Mouse (Mus musculus) heart, embryonic 13.5 days (tissue): ENCODE results near the gene Rnf152. TPM values are rescaled to one million over a fixed set of nuclear protein-coding genes. Genes with fewer than 3 reads are reported as not detected.

Experiments
- ATAC-seq: fragments of 200-750 bp; cut with Nextera tagmentation; 2 replicates; pipeline ENCODE4 v1.8.0; 2017; ENCODE audit warnings: moderate TSS enrichment; ENCODE audit not compliant: insufficient number of reproducible peaks, low FRiP score, low TSS enrichment; ENCODE audit errors: extremely low read depth
- H3K27ac ChIP-seq: fragments of 300-500 bp; sonication (generic); replicated peaks from 2 replicates; pipeline ENCODE4 v1.5.1; 2015; ENCODE audit warnings: moderate library complexity, mild to moderate bottlenecking, inconsistent platforms
- H3K27me3 ChIP-seq: fragments of 300-500 bp; sonication (generic); replicated peaks from 2 replicates; pipeline ENCODE4 v1.6.1; 2015; ENCODE audit warnings: mild to moderate bottlenecking, inconsistent platforms
- H3K36me3 ChIP-seq: fragments of 300-500 bp; sonication (generic); 2 replicates; pipeline ENCODE4 v1.6.1; 2015; ENCODE audit warnings: mild to moderate bottlenecking, inconsistent platforms
- H3K4me1 ChIP-seq: fragments of 300-500 bp; sonication (generic); 2 replicates; pipeline ENCODE4 v1.6.1; 2015; ENCODE audit warnings: inconsistent platforms
- H3K4me2 ChIP-seq: fragments of 300-500 bp; sonication (generic); 2 replicates; pipeline ENCODE4 v1.6.1; 2015; ENCODE audit warnings: inconsistent platforms, mild to moderate bottlenecking, moderate library complexity
- H3K4me3 ChIP-seq: fragments of 300-500 bp; sonication (generic); 2 replicates; pipeline ENCODE4 v1.5.1; 2015; ENCODE audit warnings: moderate library complexity, mild to moderate bottlenecking, inconsistent platforms
- H3K9ac ChIP-seq: fragments of 300-500 bp; sonication (generic); 2 replicates; pipeline ENCODE4 v1.6.1; 2015; ENCODE audit warnings: inconsistent platforms, mild to moderate bottlenecking, moderate library complexity
- H3K9me3 ChIP-seq: fragments of 300-500 bp; sonication (generic); 2 replicates; pipeline ENCODE4 v1.6.1; 2016; ENCODE audit warnings: inconsistent platforms
- WGBS: fragments of 180-500 bp; shearing (Covaris S2); methylation state at CpG from one replicate; pipeline ENCODE4 v1.1.7; 2015; ENCODE audit warnings: mixed read lengths; 5-methylcytosine and 5-hydroxymethylcytosine counted together
- polyA plus RNA-seq: library from polyadenylated mRNA; unstranded; fragments of >200 nt; fragmentation: Nextera tagmentation; extraction: Ambion mirVana; gene quantifications from 2 replicates; pipeline ENCODE4 v1.2.1, GENCODE M21; 2015

Rnf152 gene
- polyA plus RNA-seq = 0.13 and 0.15 TPM in 2 replicates

GRCm38 (mm10) chr1:105356291-105357011, at the start of gene Rnf152:
Gene Rnf152 (minus strand): TSS chr1:105356710.
- peak; percentile 61; the same call in 1 of the 2 replicates for ATAC-seq
- Histone ChIP-seq H3K4me2 (peak within 1 kb of the TSS; percentile 96), H3K4me1 (peaks cover 7% of the 10 kb centered on the region; the same call in 1 of the 2 replicates), H3K9ac (peak within 1 kb of the TSS; percentile 77), H3K36me3 (no peaks in the 10 kb centered on the region), H3K27ac (no peak within 1 kb of the TSS), H3K9me3 (no peaks in the 10 kb centered on the region), H3K27me3 (peaks cover 30% of the 10 kb centered on the region), H3K4me3 (peak within 1 kb of the TSS; percentile 82)
- under 1% methylated on average over 51 of the region's 58 CpGs for WGBS

GRCm38 (mm10) chr1:105402853-105403252, 46.3 kb upstream of the Rnf152 start:
- Histone ChIP-seq H3K9me3 (no peaks in the 10 kb centered on the region), H3K4me3 (no peak overlapping the region), H3K4me1 (peaks cover 8% of the 10 kb centered on the region), H3K36me3 (no peaks in the 10 kb centered on the region), H3K27ac (no peak overlapping the region), H3K27me3 (no peaks in the 10 kb centered on the region), H3K4me2 (no peak overlapping the region), H3K9ac (no peak overlapping the region)
- no peak for ATAC-seq
- 52% methylated on average over 1 of the region's 1 CpGs for WGBS

GRCm38 (mm10) chr1:105384141-105384937, 27.8 kb upstream of the Rnf152 start:
- Histone ChIP-seq H3K4me1 (no peaks in the 10 kb centered on the region), H3K36me3 (no peaks in the 10 kb centered on the region), H3K27ac (no peak overlapping the region), H3K4me2 (no peak overlapping the region), H3K27me3 (no peaks in the 10 kb centered on the region), H3K9ac (no peak overlapping the region), H3K9me3 (no peaks in the 10 kb centered on the region), H3K4me3 (no peak overlapping the region)
- WGBS = 66% methylated on average over 4 of the region's 4 CpGs
- ATAC-seq = no peak

GRCm38 (mm10) chr1:105377546-105377945, 21.0 kb upstream of the Rnf152 start:
- Histone ChIP-seq H3K9ac (no peak overlapping the region), H3K27ac (no peak overlapping the region), H3K4me2 (no peak overlapping the region), H3K4me1 (no peaks in the 10 kb centered on the region), H3K36me3 (no peaks in the 10 kb centered on the region), H3K27me3 (no peaks in the 10 kb centered on the region), H3K4me3 (no peak overlapping the region), H3K9me3 (no peaks in the 10 kb centered on the region)
- ATAC-seq = no peak

GRCm38 (mm10) chr1:105374618-105375017, 18.1 kb upstream of the Rnf152 start:
- H3K9me3 ChIP-seq = no peaks in the 10 kb centered on the region
- 82% methylated on average over 4 of the region's 4 CpGs for WGBS
- H3K4me3 ChIP-seq = no peak overlapping the region
- H3K4me1 ChIP-seq = no peaks in the 10 kb centered on the region
- ATAC-seq = no peak
- H3K27me3 ChIP-seq = no peaks in the 10 kb centered on the region
- no peak overlapping the region for H3K9ac ChIP-seq
- no peak overlapping the region for H3K27ac ChIP-seq
- no peak overlapping the region for H3K4me2 ChIP-seq
- H3K36me3 ChIP-seq = no peaks in the 10 kb centered on the region

- no peak overlapping the region for H3K4me2 ChIP-seq
- H3K27ac ChIP-seq = no peak overlapping the region
- H3K36me3 ChIP-seq = no peaks in the 10 kb centered on the region
- H3K4me1 ChIP-seq = no peaks in the 10 kb centered on the region
- ATAC-seq = no peak
- no peak overlapping the region for H3K4me3 ChIP-seq
- peaks cover 13% of the 10 kb centered on the region for H3K27me3 ChIP-seq
- H3K9ac ChIP-seq = no peak overlapping the region
- no peaks in the 10 kb centered on the region for H3K9me3 ChIP-seq
These were observed 6.2 kb upstream of the Rnf152 start for GRCm38 (mm10) chr1:105362701-105363100.

- Histone ChIP-seq H3K36me3 (no peaks in the 10 kb centered on the region), H3K27ac (no peak overlapping the region), H3K27me3 (peaks cover 26% of the 10 kb centered on the region), H3K4me2 (no peak overlapping the region), H3K9ac (no peak overlapping the region), H3K4me3 (no peak overlapping the region), H3K4me1 (peaks cover 7% of the 10 kb centered on the region; the same call in 1 of the 2 replicates), H3K9me3 (no peaks in the 10 kb centered on the region)
- 75% methylated on average over 4 of the region's 4 CpGs for WGBS
- ATAC-seq = no peak
These were observed 2.4 kb upstream of the Rnf152 start for GRCm38 (mm10) chr1:105358896-105359295.

- no peaks in the 10 kb centered on the region for H3K36me3 ChIP-seq
- H3K4me3 ChIP-seq = peak overlapping the region; percentile 82
- H3K27me3 ChIP-seq = peaks cover 30% of the 10 kb centered on the region
- ATAC-seq = peak; percentile 20; the same call in 1 of the 2 replicates
- H3K9me3 ChIP-seq = no peaks in the 10 kb centered on the region
- peak overlapping the region; percentile 77 for H3K9ac ChIP-seq
- peak overlapping the region; percentile 96 for H3K4me2 ChIP-seq
- under 1% methylated on average over 20 of the region's 23 CpGs for WGBS
- H3K27ac ChIP-seq = no peak overlapping the region
- peaks cover 7% of the 10 kb centered on the region; the same call in 1 of the 2 replicates for H3K4me1 ChIP-seq
These were observed 610 bp downstream of the Rnf152 start for GRCm38 (mm10) chr1:105355910-105356290.

GRCm38 (mm10) chr1:105354901-105355891, 1.3 kb downstream of the Rnf152 start:
- Histone ChIP-seq H3K36me3 (no peaks in the 10 kb centered on the region), H3K4me2 (peak overlapping the region; percentile 96), H3K4me1 (peaks cover 7% of the 10 kb centered on the region; the same call in 1 of the 2 replicates), H3K27me3 (peaks cover 27% of the 10 kb centered on the region), H3K9me3 (no peaks in the 10 kb centered on the region), H3K4me3 (peak overlapping the region; percentile 82), H3K27ac (no peak overlapping the region), H3K9ac (peak overlapping the region; percentile 77)
- no peak for ATAC-seq
- WGBS = 4% methylated on average over 30 of the region's 30 CpGs

- Histone ChIP-seq H3K4me2 (no peak overlapping the region), H3K9ac (no peak overlapping the region), H3K27ac (no peak overlapping the region), H3K4me1 (peaks cover 7% of the 10 kb centered on the region; the same call in 1 of the 2 replicates), H3K36me3 (no peaks in the 10 kb centered on the region), H3K9me3 (no peaks in the 10 kb centered on the region), H3K27me3 (peaks cover 10% of the 10 kb centered on the region; the same call in 1 of the 2 replicates), H3K4me3 (no peak overlapping the region)
- 86% methylated on average over 4 of the region's 4 CpGs for WGBS
- ATAC-seq = no peak
These were observed 4.7 kb downstream of the Rnf152 start for GRCm38 (mm10) chr1:105351806-105352205.

GRCm38 (mm10) chr1:105342305-105342704, 14.2 kb downstream of the Rnf152 start:
- Histone ChIP-seq H3K4me1 (0 out of 2 replicates have a peak, but pooled peaks cover 4% of the 10 kb centered on the region), H3K9ac (no peak overlapping the region), H3K27ac (no peak overlapping the region), H3K36me3 (no peaks in the 10 kb centered on the region), H3K4me3 (no peak overlapping the region), H3K4me2 (no peak overlapping the region), H3K27me3 (no peaks in the 10 kb centered on the region), H3K9me3 (no peaks in the 10 kb centered on the region)
- WGBS = 74% methylated on average over 6 of the region's 6 CpGs
- ATAC-seq = no peak
